Mouse (Mus musculus) megakaryocyte, embryonic 14.5 days (primary cell): Measurements from ENCODE around the gene Bag6.
"Not testable (repeated sequence)": the region's sequence is repeated elsewhere in the genome, so short reads cannot be mapped to it uniquely, and the experiment has no call there.

Experiments
- FLI1 ChIP-seq: IDR thresholded peaks from 2 replicates; pipeline ENCODE4 v1.6.1; 2012; ENCODE audit warnings: low read length, inconsistent platforms, mixed read lengths
- GATA1 ChIP-seq: IDR thresholded peaks from 3 replicates; pipeline ENCODE4 v1.6.1; 2012; ENCODE audit warnings: mixed read lengths, low read length, inconsistent platforms, borderline replicate concordance

GRCm38 (mm10) chr17:35123287-35123686, 11.7 kb upstream of the Bag6 start:
- TF ChIP-seq GATA1, FLI1: not testable (repeated sequence)
